Mouse (Mus musculus): ENCODE measurements at regions not wholly inside any gene's neighbourhood (a gene's known extent, or its start where the extent isn't known, plus 50 kb on each side); places are given as distances from the start of the nearest gene placed in this dataset.

DNA sequence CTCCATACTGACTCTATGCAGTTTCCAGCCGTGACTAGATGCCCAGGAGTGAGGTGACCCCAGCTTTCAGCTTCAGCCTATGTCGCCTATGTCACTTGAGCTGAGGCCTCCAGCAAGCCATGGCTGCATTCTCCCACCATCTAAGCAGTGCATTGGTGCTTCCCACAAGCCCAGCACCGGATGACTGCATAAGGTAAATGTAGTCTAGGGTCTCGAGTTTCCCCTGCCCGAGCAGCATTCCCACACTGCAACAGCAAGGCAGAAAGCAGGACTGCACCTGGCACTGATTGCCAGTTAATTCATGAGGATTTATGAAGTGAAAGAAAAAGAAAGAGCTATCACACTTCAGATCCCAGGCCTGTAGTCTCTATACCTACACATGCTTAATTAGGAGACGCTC lies 119.5 kb downstream of the Nhlrc3 start:
- H3K4me3 ChIP-seq (ENCODE audit: insufficient read depth, low read length), result no peak overlapping the region
- TF ChIP-seq POLR2A (IDR thresholded peaks at IDR 0.05; ENCODE audit: extremely low read depth, insufficient read depth, low read length) (no peak), CTCF (IDR thresholded peaks at IDR 0.05; ENCODE audit: extremely low read depth, insufficient read depth, low read length) (no peak)
- H3K4me1 ChIP-seq (ENCODE audit: control insufficient read depth, insufficient read depth, low read length), result no peaks in the 10 kb centered on the region
- H3K27ac ChIP-seq (ENCODE audit: insufficient read depth, low read length), result no peak overlapping the region

DNA sequence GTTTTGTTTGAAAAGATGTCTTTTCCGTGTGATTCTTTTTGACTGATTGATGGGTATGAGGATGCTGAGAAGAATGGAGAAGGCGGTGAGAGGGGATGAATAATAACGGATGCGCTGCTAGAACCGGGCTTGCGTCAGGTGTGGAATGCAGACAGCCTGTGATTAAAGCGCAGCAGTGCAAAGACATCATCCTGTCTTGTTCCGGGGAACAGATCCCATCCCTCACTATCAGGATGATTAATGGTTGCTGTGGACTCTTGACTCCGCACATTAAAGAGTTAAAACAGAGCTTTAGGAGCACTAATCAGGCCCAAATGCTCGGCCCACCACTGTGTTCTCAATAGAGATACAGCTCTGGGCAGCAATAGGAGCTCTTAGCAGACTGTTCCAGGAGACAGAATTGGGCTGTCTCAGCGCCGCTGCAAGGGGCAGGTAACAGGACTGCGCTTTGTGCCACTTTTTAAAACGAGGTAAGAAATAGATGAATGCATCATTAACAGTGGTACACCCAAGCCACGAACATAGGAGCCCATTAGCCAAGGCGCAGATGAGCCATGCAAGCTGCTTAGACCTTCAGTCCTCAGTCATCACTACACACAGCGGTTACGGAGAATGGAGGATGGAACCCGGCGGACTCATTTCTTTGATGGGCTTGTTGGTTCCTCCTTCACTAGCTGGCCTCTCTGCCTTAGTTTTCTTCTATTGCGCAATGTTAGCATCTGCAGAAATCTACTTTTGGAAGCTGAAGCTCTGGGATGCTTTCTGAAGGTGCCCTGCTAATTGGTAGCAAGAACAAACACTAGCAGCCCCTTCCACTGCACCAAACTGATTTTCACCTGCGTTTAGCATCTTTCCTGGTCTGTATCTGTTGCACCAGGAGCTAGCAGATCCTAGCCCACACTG lies 121.6 kb downstream of the Nhlrc3 start:
- Histone ChIP-seq H3K4me1 (ENCODE audit: control insufficient read depth, insufficient read depth, low read length) (no peaks in the 10 kb centered on the region), H3K4me3 (ENCODE audit: insufficient read depth, low read length) (no peak overlapping the region), H3K27ac (ENCODE audit: insufficient read depth, low read length) (no peak overlapping the region)
- TF ChIP-seq POLR2A (IDR thresholded peaks at IDR 0.05; ENCODE audit: extremely low read depth, insufficient read depth, low read length) (no peak), CTCF (IDR thresholded peaks at IDR 0.05; ENCODE audit: extremely low read depth, insufficient read depth, low read length) (no peak)

GRCm38 (mm10) chr3:53338571-53338970 lies 124.6 kb downstream of the Nhlrc3 start:
- Histone ChIP-seq H3K4me1 (ENCODE audit: control insufficient read depth, insufficient read depth, low read length) (no peaks in the 10 kb centered on the region), H3K4me3 (ENCODE audit: insufficient read depth, low read length) (no peak overlapping the region), H3K27ac (ENCODE audit: insufficient read depth, low read length) (no peak overlapping the region)
- TF ChIP-seq POLR2A (IDR thresholded peaks at IDR 0.05; ENCODE audit: extremely low read depth, insufficient read depth, low read length) (no peak), CTCF (IDR thresholded peaks at IDR 0.05; ENCODE audit: extremely low read depth, insufficient read depth, low read length) (no peak)

DNA sequence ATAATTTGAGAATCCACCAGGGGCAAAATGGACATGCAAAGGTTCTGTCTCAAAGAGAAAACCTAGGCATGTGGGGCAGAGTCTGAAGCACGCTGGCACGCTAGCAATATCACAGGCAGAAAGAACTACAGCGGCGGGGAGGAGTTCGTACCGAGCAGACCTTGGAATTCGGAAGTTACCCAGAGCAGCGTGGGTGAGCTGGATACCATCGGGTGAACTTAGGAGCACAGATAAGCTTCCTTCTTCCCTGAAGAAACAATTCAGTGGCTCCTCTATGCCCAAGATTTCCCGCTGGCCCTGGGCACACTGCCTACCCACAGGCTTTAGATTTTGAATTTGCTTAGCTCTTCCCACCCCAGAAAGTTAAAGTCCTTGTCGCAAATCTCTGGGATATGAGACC lies 129.1 kb downstream of the Nhlrc3 start:
- Histone ChIP-seq H3K27ac (ENCODE audit: insufficient read depth, low read length) (no peak overlapping the region), H3K4me3 (ENCODE audit: insufficient read depth, low read length) (no peak overlapping the region), H3K4me1 (ENCODE audit: control insufficient read depth, insufficient read depth, low read length) (no peaks in the 10 kb centered on the region)
- TF ChIP-seq POLR2A (IDR thresholded peaks at IDR 0.05; ENCODE audit: extremely low read depth, insufficient read depth, low read length) (no peak), CTCF (IDR thresholded peaks at IDR 0.05; ENCODE audit: extremely low read depth, insufficient read depth, low read length) (no peak)

GRCm38 (mm10) chr3:53329528-53329927 lies 133.6 kb downstream of the Nhlrc3 start:
- Histone ChIP-seq H3K4me3 (ENCODE audit: insufficient read depth, low read length) (no peak overlapping the region), H3K27ac (ENCODE audit: insufficient read depth, low read length) (no peak overlapping the region), H3K4me1 (ENCODE audit: control insufficient read depth, insufficient read depth, low read length) (peaks cover under 1% of the 10 kb centered on the region; the same call in 1 of the 2 replicates)
- TF ChIP-seq POLR2A (IDR thresholded peaks at IDR 0.05; ENCODE audit: extremely low read depth, insufficient read depth, low read length), result no peak
- TF ChIP-seq CTCF (IDR thresholded peaks at IDR 0.05; ENCODE audit: extremely low read depth, insufficient read depth, low read length), result peak; percentile 34; the same call in 1 of the 2 replicates

GRCm38 (mm10) chr3:53327424-53327823 lies 135.7 kb downstream of the Nhlrc3 start:
- TF ChIP-seq POLR2A (IDR thresholded peaks at IDR 0.05; ENCODE audit: extremely low read depth, insufficient read depth, low read length) (no peak), CTCF (IDR thresholded peaks at IDR 0.05; ENCODE audit: extremely low read depth, insufficient read depth, low read length) (no peak)

DNA sequence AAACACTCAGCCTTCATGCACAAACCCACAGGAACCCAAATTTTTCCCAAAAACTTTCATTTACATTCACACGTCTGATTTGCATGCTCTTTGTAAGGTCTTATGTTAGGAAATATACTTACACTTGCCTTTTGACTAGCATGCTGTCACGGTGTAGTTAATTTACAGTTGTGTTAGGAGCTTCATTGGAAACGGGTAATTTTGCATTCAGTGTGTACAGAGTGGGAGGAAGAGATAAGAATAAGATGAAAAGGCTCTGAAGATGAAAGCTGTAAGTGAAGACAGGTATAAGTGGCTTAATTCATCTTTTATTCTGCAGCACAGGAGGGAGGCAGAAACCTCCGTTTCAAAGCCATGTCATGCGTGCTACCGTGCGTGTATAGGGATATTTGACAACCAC lies 136.2 kb downstream of the Nhlrc3 start:
- TF ChIP-seq POLR2A (IDR thresholded peaks at IDR 0.05; ENCODE audit: extremely low read depth, insufficient read depth, low read length) (no peak), CTCF (IDR thresholded peaks at IDR 0.05; ENCODE audit: extremely low read depth, insufficient read depth, low read length) (no peak)
- H3K4me3 ChIP-seq (ENCODE audit: insufficient read depth, low read length), result no peak overlapping the region
- H3K27ac ChIP-seq (ENCODE audit: insufficient read depth, low read length), result no peak overlapping the region

More at GRCm38 (mm10) chr3:53327424-53327823, 135.7 kb downstream of the Nhlrc3 start:
- H3K27ac ChIP-seq (ENCODE audit: insufficient read depth, low read length), result no peak overlapping the region
- H3K4me1 ChIP-seq (ENCODE audit: control insufficient read depth, insufficient read depth, low read length), result peaks cover 1% of the 10 kb centered on the region; the same call in 1 of the 2 replicates
- H3K4me3 ChIP-seq (ENCODE audit: insufficient read depth, low read length), result no peak overlapping the region

DNA sequence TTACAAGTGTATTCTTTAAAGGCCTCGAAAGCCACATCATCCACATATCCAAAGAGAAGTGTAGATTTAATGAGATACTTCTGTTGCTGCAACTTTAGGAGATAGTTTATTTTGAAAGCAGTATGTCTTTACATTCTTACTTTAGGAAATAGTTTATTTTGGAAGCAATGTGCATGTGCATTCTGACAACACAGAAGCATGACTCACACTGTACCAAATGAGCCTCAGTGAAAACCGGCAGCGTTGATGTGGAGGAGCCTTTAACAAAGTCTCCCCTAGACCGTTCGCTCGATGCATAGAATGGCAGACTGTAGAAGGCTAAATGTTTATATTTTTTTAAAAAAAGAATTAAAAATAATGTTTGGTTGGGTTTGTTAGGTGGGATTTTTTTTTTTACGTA lies 138.1 kb downstream of the Nhlrc3 start:
- no peak overlapping the region for H3K27ac ChIP-seq (ENCODE audit: insufficient read depth, low read length)
- H3K4me3 ChIP-seq (ENCODE audit: insufficient read depth, low read length), result no peak overlapping the region
- no peak for TF ChIP-seq CTCF (IDR thresholded peaks at IDR 0.05; ENCODE audit: extremely low read depth, insufficient read depth, low read length)
- TF ChIP-seq POLR2A (IDR thresholded peaks at IDR 0.05; ENCODE audit: extremely low read depth, insufficient read depth, low read length), result no peak
- H3K4me1 ChIP-seq (ENCODE audit: control insufficient read depth, insufficient read depth, low read length), result peaks cover 1% of the 10 kb centered on the region; the same call in 1 of the 2 replicates

More for the DNA sequence above, 136.2 kb downstream of the Nhlrc3 start:
- peaks cover 1% of the 10 kb centered on the region; the same call in 1 of the 2 replicates for H3K4me1 ChIP-seq (ENCODE audit: control insufficient read depth, insufficient read depth, low read length)

GRCm38 (mm10) chr3:53324386-53324785 lies 138.7 kb downstream of the Nhlrc3 start:
- H3K27ac ChIP-seq (ENCODE audit: insufficient read depth, low read length), result no peak overlapping the region
- TF ChIP-seq CTCF (IDR thresholded peaks at IDR 0.05; ENCODE audit: extremely low read depth, insufficient read depth, low read length) (no peak), POLR2A (IDR thresholded peaks at IDR 0.05; ENCODE audit: extremely low read depth, insufficient read depth, low read length) (no peak)
- H3K4me1 ChIP-seq (ENCODE audit: control insufficient read depth, insufficient read depth, low read length), result peaks cover 1% of the 10 kb centered on the region; the same call in 1 of the 2 replicates
- no peak overlapping the region for H3K4me3 ChIP-seq (ENCODE audit: insufficient read depth, low read length)

- Histone ChIP-seq H3K27ac (ENCODE audit: insufficient read depth, low read length) (no peak overlapping the region), H3K4me1 (ENCODE audit: control insufficient read depth, insufficient read depth, low read length) (peaks cover 2% of the 10 kb centered on the region; the same call in 1 of the 2 replicates), H3K4me3 (ENCODE audit: insufficient read depth, low read length) (no peak overlapping the region)
- TF ChIP-seq CTCF (IDR thresholded peaks at IDR 0.05; ENCODE audit: extremely low read depth, insufficient read depth, low read length), result no peak
- no peak for TF ChIP-seq POLR2A (IDR thresholded peaks at IDR 0.05; ENCODE audit: extremely low read depth, insufficient read depth, low read length)
Measured at GRCm38 (mm10) chr3:53315449-53315848, 147.7 kb downstream of the Nhlrc3 start.

Measured in cortical plate, adult 2 months (tissue).